Mouse (Mus musculus) heart, postnatal 4 days (tissue): ENCODE data around the gene Gpt2. TPM values are rescaled to one million over a fixed set of nuclear protein-coding genes. Genes with fewer than 3 reads are reported as not detected.

Source experiments
- total RNA-seq, 2 experiments: library from RNA; stranded (reverse); gene quantifications; 2 replicates each; pipeline ENCODE4 v1.2.3; 2021

The Gpt2 gene
- total RNA-seq, 2 experiments from 2014 or later = 8.5 to 9.2 TPM

Other genes starting within 250 kb of the Gpt2 start
- 10 to 100 TPM; 27.7 to 30.3 TPM for gene Orc6, start 192.9 kb upstream of the Gpt2 start, total RNA-seq
- 10 to 100 TPM; 74.5 to 78.3 TPM for gene Vps35, start 192.8 kb upstream of the Gpt2 start, total RNA-seq
- 100 to 1,000 TPM; 245 to 262 TPM for gene Mylk3, start 106.2 kb upstream of the Gpt2 start, total RNA-seq
- gene 4921524J17Rik, start 59.7 kb upstream of the Gpt2 start, total RNA-seq = 10 to 100 TPM; 17.3 to 22.7 TPM
- gene Dnaja2, start 62.8 kb downstream of the Gpt2 start, total RNA-seq = 100 to 1,000 TPM; 184 to 192 TPM
- gene Neto2, start 208.3 kb downstream of the Gpt2 start, total RNA-seq = 1 to 10 TPM; 9.2 to 9.9 TPM